Mouse (Mus musculus): Measurements from ENCODE around the gene Vwc2l. TPM values are rescaled to one million over a fixed set of nuclear protein-coding genes. Genes with fewer than 3 reads are reported as not detected.

The Vwc2l gene
- 0.03 TPM in 1 of 2 replicates, not detected in the other for polyA plus RNA-seq (2012; ENCODE audit: low replicate concordance)

GRCm38 (mm10) chr1:70725655-70726066, at the start of gene Vwc2l:
TSS of gene Vwc2l (plus strand) at chr1:70725715.

